Mouse (Mus musculus) CD8-positive naive resting alpha-beta T cell, adult 2 months (primary cell): ENCODE data around the gene Gm38392.

Experiments
- DNase-seq, 2 experiments: peaks; one replicate each; pipeline ENCODE4 v3.0.0; 2022; ENCODE audit warnings: low read depth in 2 of 2, low spot score in 2 of 2

Gm38392 gene

DNA sequence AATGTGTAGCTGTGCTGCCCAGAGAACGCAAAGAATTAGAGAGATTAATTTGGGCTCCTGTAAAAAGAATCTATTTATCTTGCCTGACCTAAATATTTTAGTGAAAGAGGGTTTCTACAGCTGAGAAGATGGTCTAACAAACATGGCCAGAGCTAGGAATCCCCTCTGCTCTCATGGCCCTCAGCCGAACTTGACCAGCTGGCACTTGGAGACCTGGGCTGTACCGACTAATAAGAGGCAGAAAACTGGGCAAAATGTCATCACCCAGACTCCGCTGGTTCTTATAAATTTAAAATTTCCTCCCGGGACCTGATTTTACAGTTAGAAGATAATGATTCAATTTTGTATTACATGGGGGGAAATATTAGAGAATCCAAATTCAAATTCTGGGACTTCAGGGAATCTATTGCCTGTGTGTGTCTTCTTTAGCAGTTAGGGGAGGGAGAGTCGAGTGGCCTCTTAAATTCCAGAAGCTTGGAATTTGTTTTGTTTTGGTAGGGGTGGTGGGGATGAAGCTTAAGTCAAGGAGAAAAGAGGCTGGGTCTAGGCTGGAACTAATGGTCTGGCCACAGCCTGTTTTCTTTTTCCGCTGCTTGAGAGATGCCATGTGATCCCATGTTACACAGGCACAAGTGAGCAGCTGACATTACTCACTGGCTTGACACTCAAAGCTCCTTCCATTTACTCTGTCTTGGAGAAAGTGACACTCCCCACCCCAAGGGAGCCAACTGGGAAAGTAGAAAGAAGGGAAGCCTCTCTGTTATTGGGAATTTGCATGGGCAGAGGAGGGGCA is 70.3 kb downstream of the Gm38392 start:
- no peak for DNase-seq

DNA sequence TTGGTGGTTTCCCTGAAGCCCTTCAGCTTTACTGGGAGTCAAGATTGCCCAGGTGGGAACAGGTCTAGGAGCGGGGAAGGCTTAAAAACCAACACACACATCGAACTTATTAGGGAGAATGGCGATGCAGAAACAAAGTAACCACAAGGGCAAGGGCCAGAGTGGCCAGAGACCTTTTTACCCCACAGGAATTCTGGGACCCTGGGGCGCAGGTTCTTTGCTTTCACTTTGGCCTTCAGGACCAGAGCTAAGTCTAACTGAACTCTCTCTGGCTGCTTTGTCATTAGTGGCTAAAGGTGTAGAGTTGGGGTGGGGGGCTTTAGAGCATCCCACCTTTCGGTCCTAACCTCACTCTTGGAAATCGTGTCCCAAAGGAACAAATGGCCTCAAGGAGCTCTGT is 70.9 kb downstream of the Gm38392 start:
- no peak for DNase-seq

DNA sequence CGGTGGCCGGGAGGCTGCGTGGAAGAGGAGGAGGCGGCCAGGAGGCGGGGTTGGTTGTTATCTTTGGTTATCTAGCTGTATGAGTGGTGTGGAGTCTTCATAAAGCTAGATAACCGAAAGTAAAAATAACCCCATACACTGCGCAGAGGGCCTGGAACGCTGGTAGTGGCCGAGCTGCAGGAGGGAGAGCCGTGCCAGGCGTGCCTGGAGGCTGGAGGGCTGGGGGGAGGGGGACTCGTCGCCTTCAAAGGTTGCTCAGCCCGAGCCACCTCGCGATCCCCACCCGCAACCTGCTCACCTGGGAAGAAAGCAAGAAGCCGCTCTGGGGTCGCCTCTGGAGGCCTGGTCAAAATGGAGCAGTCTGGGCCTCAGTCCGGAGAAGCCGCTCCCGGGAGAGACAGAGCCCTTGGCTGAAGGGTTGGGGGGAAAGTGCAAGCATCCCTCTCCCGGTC is 71.4 kb downstream of the Gm38392 start:
- DNase-seq: no peak

DNA sequence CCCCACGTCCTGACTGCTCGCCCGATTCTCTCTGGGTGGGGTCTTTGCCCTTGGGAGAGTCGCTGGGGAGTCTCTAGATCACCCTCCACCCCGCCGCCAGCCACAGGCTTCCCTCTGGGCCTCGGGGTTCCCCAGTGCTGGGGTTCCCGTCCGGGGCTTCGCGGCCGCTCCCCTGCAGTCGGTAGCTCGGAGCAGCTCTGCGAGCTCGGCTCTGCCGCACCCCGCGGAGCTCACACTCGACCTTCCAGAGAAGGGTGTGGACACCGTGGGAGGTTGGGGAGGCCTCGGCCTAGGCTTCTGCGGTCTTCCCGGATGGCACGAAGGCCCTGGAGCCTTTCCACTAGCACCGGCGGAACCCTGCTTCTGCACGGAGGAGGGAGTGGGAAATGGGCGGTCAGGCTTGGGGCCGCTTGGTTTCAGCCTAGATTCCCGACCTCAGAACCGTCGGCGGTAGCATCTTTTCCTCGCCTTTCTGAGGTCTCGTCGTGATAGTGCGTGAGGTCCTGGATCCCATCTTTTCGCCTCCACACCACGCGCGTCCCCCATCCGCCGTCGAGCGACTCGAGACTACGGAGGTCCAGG is 71.9 kb downstream of the Gm38392 start:
- DNase-seq: peak in 1 of 2 experiments; percentile 25

GRCm38 (mm10) chr3:88214197-88214938 is 72.6 kb downstream of the Gm38392 start:
- DNase-seq: no peak

DNA sequence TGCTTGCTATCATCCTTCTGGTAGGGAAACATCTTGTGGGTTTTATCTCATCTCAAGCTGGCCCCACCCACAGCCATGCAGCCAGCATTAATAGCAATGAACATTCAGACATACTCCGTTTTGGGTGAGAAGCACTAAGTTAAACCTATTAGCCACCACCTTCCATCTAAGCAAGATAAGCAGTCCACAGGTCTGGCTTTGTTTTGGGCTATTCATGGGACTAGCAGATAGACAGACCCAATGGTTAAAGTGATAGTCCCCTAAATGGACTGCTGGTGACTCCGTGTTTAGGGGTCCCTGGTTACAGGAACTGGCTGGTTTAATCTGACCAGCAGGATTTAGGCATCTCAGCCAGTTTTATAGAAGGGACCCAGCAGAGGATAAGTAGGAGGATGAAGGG is 74.0 kb downstream of the Gm38392 start:
- DNase-seq: no peak

- no peak for DNase-seq
Measured at GRCm38 (mm10) chr3:88212356-88212755, 74.7 kb downstream of the Gm38392 start.

- no peak for DNase-seq
Measured at GRCm38 (mm10) chr3:88210918-88211317, 76.1 kb downstream of the Gm38392 start.

- no peak for DNase-seq
Measured at GRCm38 (mm10) chr3:88210121-88210520, 76.9 kb downstream of the Gm38392 start.

- DNase-seq: no peak
Measured at GRCm38 (mm10) chr3:88209306-88209705, 77.7 kb downstream of the Gm38392 start.

- no peak for DNase-seq
Measured at GRCm38 (mm10) chr3:88208226-88208720, 78.7 kb downstream of the Gm38392 start.

DNA sequence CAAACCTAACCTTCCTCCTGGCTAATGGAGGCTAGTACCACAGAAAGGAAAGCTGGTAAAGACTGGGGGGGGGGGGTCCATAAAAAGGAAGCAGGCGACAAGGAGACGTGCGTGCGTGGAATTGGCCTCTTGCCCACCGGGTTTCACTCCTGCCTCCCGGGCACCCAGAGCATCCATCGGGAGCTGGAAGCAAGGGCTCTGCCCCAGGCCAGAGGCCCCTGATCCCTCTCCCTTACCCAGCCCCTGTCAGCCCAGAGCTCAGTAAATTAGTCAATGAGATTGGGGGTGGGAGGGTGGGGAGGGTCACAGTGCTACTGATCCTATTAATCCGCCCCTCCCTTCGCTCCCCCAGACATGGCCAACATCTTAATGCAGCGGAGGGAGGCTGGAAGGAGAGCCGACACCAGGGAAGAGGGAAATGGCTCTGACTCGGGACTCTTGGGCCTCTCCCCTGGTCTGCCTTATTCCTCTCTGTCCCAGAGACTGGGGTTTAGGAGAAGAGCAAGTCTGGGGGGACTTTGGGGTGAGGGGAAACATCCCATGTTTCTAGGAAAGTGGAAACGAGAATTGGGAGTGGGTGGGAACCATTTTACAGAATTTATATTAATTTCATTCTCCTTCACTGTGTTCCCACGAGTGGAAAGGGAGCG is 79.4 kb downstream of the Gm38392 start:
- no peak for DNase-seq

GRCm38 (mm10) chr3:88206901-88207371 is 80.1 kb downstream of the Gm38392 start:
- no peak for DNase-seq

DNA sequence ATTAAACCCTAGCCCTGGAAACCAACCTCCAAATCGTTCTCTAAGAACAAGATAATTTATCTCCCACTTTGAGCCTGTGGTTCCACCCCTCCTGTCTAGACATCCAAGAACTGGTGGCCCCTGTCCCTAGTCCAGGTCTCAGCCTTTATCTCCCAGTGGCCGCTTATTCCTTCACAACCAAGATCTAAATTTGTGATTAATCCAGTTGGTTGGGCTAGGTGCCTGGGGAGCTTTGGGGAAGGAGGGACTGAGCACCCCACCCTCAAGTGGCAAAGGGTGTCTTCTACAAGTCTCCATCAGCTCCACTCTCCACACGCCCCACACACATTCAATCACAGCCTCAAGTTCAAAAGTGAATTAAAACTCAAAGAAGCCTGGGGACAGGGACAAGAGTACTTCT is 80.5 kb downstream of the Gm38392 start:
- DNase-seq: no peak

GRCm38 (mm10) chr3:88205563-88206491 is 81.2 kb downstream of the Gm38392 start:
- DNase-seq: no peak

DNA sequence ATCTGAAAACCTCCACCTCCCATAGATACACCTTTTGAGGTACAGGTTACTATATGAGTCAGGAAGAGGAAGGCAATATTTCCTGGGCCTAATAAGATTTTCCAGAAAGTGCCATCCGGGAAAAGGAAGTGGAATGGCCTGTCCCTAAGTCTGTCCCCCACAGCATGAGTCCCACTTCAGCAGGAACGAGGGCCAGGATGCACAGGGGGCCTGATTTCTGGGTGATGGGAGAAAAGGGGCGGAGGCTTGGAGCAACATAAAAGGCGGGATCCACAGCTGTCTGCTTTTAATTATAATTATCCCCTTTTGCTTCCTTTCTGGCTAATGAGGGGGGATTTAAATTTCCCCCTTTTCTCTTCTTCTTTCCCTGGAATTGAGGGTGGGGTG is 81.8 kb downstream of the Gm38392 start:
- DNase-seq: no peak

DNA sequence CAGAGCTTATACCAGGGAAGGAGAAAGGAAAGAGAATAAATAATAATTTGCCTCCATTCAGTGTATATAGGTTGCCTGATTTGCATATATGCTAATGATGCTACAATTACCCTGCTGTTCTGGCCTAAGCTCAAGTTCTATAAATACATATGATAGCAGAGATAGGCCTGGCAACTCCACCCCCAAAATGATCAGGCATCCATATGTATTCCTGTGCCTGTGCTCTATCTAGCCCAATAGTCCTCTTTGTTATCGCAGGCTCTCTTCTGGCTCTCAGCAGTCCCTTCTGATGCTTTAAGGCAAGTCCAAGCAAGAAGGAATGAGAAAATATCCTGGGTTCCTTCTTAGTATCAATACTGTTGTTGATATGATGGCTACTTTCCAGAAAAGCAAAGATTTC is 82.3 kb downstream of the Gm38392 start:
- DNase-seq: no peak

GRCm38 (mm10) chr3:88203999-88204700 is 82.9 kb downstream of the Gm38392 start:
- DNase-seq: no peak

DNA sequence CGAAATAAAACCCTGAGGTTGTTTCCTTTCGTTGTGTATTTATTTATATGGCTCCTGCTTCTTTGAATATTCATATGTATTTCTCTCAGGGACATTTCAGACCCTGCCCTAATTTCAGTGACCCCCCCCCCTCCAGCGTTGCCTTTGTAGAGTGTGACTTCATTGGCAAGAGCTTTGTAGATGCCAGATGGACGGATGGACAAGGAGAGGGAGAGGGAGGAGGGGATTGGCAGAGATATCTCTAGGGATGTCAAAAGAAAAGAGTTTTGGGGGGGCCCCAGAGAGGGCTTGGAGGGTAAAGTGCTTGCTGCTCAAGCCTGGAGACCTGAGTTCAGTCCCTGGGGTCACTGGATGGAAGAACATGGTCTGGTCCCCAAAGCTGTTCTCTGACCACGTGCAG is 83.6 kb downstream of the Gm38392 start:
- DNase-seq: no peak

- DNase-seq: no peak
Measured at GRCm38 (mm10) chr3:88202986-88203385, 84.0 kb downstream of the Gm38392 start.
